Mouse (Mus musculus): ENCODE measurements around the gene Slc25a27. TPM values are rescaled to one million over a fixed set of nuclear protein-coding genes. Genes with fewer than 3 reads are reported as not detected.
A peak's percentile ranks its signal among the peaks of the same experiment; 100 is the strongest.

Gene Slc25a27
- 4.4 and 6.0 TPM in 2 replicates for polyA plus RNA-seq (2014; fragmentation: Nextera tagmentation; extraction: Ambion mirVana)

DNA sequence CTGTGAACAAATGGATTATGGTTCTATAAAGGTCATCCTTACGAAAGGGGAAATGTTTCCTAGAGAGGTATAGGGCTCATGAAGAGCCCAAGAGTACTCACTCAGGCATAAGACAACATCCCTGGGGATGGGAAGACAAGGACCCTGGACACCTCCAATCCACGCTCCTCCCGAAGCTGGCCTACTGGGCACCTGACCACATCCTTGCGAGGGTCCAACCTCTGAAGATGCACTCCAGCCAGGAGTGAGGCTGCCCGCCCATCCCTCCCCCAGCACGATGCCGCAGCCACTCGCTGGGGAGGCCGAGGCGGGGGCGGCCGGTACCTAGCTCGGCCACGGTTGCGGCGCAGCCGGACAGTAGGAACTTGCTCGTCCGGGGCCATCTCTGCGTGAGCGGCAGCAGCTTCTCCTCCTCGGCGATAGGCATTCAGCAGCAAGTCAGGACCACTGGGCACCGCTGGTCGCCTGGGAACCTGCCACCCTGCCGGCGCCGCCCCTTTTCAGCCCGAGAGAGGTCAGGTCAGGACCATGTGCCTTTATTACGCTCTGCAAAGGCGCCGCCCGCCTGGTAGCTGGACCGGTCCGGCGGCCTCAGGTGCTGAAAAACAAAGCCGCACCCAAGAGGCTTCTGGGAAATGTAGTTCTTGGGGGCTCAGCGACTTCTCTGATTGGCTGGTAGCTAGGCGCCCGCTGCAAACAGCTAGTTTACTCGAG is at the start of gene Slc25a27:
TSS of gene Slc25a27 (minus strand) at position 639 of the 714 bp plus-strand sequence.
- DNase-seq (ENCODE audit: low spot score): peak; percentile 84
- Histone ChIP-seq H3K9ac (ENCODE audit: low read depth, low read length) (peak within 1 kb of the TSS; percentile 73), H3K27me3 (replicated peaks; ENCODE audit: control insufficient read depth, insufficient read depth, low read length) (no peaks in the 10 kb centered on the region; the same call in 1 of the 2 replicates), H3K36me3 (ENCODE audit: control insufficient read depth, insufficient read depth, low read length) (no peaks in the 10 kb centered on the region), H3K4me3 (ENCODE audit: low read depth, low read length) (peak within 1 kb of the TSS; percentile 77), H3K4me2 (peak within 1 kb of the TSS; percentile 96), H3K27ac (ENCODE audit: low read depth, low read length) (no peak within 1 kb of the TSS), H3K4me1 (replicated peaks; ENCODE audit: control insufficient read depth, insufficient read depth, low read length) (0 out of 2 replicates have a peak, but pooled peaks cover 4% of the 10 kb centered on the region), H3K9me3 (ENCODE audit: control insufficient read depth, low read length) (no peaks in the 10 kb centered on the region)
- 2% methylated on average over 41 of the region's 41 CpGs for WGBS
- ATAC-seq (replicated peaks; ENCODE audit: low FRiP score): peak; percentile 94

DNA sequence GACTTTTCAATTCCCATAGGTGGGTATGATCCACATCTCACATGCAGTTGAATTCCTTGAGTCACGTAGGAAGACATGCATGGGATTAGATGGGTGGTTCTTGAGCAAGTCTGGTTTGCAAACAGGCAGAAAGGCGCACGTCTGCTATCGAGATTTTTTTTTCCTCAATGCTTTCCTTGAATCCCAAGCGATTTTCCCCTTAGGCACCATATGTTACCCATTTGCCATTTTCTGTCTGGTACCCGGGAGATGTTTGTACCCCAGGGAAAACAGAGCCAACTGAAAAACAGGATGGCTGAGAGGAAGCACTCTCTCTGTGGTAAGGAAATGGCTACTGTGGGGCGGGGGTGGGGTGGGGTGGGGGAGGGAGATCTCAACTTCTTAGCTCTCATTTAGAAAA is 49.6 kb upstream of the Slc25a27 start:
- no peak overlapping the region for H3K27ac ChIP-seq (ENCODE audit: low read depth, low read length)
- WGBS: 64% methylated on average over 7 of the region's 7 CpGs
- DNase-seq (ENCODE audit: low spot score) (no peak), ATAC-seq (replicated peaks; ENCODE audit: low FRiP score) (no peak)
- no peaks in the 10 kb centered on the region for H3K4me1 ChIP-seq (replicated peaks; ENCODE audit: control insufficient read depth, insufficient read depth, low read length)
- H3K36me3 ChIP-seq (ENCODE audit: control insufficient read depth, insufficient read depth, low read length): no peaks in the 10 kb centered on the region
- H3K27me3 ChIP-seq (replicated peaks; ENCODE audit: control insufficient read depth, insufficient read depth, low read length): no peaks in the 10 kb centered on the region
- H3K4me3 ChIP-seq (ENCODE audit: low read depth, low read length): no peak overlapping the region
- H3K9me3 ChIP-seq (ENCODE audit: control insufficient read depth, low read length): no peaks in the 10 kb centered on the region
- H3K4me2 ChIP-seq: no peak overlapping the region
- H3K9ac ChIP-seq (ENCODE audit: low read depth, low read length): no peak overlapping the region

DNA sequence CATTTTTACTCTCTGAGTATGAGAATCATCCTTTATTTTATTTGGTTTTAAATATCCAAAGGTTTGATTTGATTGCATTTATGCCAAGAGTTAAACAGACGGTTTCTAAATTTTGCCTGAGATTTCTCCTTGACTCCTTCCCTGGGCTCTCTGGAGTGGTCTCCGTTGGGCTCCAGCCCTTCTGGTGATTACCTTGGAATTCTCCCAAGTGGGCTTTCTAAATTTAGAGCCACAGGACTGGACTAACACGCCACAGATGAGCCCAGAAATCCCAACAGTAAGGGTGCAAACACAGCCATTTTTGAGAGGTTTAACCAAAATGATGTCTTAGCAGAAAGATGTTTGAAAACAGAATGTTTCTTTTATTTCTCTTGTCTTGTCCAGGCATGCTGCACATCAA is 47.2 kb upstream of the Slc25a27 start:
- ATAC-seq (replicated peaks; ENCODE audit: low FRiP score) (no peak), DNase-seq (ENCODE audit: low spot score) (no peak)
- no peaks in the 10 kb centered on the region for H3K9me3 ChIP-seq (ENCODE audit: control insufficient read depth, low read length)
- no peak overlapping the region for H3K4me3 ChIP-seq (ENCODE audit: low read depth, low read length)
- no peaks in the 10 kb centered on the region for H3K27me3 ChIP-seq (replicated peaks; ENCODE audit: control insufficient read depth, insufficient read depth, low read length)
- no peak overlapping the region for H3K4me2 ChIP-seq
- H3K9ac ChIP-seq (ENCODE audit: low read depth, low read length): no peak overlapping the region
- H3K27ac ChIP-seq (ENCODE audit: low read depth, low read length): no peak overlapping the region
- H3K4me1 ChIP-seq (replicated peaks; ENCODE audit: control insufficient read depth, insufficient read depth, low read length): no peaks in the 10 kb centered on the region
- 72% methylated on average over 3 of the region's 3 CpGs for WGBS
- H3K36me3 ChIP-seq (ENCODE audit: control insufficient read depth, insufficient read depth, low read length): no peaks in the 10 kb centered on the region

DNA sequence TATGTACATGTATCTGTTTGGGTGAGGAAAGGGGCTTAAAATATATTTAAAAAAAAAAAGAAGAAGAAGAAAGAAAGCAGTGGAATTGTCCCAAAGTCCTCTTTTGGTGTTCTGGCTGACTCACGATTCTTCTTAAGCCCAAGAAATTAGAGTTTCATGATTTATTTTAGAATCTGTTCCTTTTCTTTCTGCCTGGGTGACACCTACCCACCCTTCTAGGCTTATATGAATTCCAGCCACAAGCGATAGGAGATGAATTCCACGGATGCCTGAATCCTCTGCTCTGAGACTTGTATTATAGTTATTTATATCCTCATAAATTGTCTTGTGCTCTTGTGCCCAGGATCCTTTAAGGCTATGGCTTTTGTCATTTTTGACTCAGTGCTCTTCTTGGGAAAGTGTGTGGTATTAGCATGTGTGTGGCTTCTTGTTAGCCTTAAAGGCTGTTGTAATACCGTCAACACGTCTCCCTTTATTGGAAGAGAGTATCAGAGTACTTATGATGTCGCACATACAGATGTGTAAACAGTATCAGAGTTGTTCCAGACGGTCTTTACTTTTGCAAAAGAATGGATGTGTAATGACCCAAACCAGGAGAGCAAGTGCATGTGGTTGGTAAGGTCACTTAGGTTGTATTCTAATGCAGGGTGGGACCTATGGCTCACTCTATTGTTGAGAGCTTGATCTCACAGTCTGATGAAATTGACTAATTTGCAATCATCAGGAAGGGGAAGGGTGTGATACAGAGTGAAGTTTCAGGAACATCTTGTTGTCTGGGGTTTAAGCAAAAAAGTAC is 44.7 kb upstream of the Slc25a27 start:
- Histone ChIP-seq H3K27ac (ENCODE audit: low read depth, low read length) (no peak overlapping the region), H3K9me3 (ENCODE audit: control insufficient read depth, low read length) (no peaks in the 10 kb centered on the region), H3K9ac (ENCODE audit: low read depth, low read length) (no peak overlapping the region), H3K4me1 (replicated peaks; ENCODE audit: control insufficient read depth, insufficient read depth, low read length) (no peaks in the 10 kb centered on the region), H3K27me3 (replicated peaks; ENCODE audit: control insufficient read depth, insufficient read depth, low read length) (no peaks in the 10 kb centered on the region), H3K4me3 (ENCODE audit: low read depth, low read length) (no peak overlapping the region), H3K4me2 (no peak overlapping the region), H3K36me3 (ENCODE audit: control insufficient read depth, insufficient read depth, low read length) (no peaks in the 10 kb centered on the region)
- no peak for DNase-seq (ENCODE audit: low spot score)
- 82% methylated on average over 7 of the region's 7 CpGs for WGBS
- ATAC-seq (replicated peaks; ENCODE audit: low FRiP score): no peak

DNA sequence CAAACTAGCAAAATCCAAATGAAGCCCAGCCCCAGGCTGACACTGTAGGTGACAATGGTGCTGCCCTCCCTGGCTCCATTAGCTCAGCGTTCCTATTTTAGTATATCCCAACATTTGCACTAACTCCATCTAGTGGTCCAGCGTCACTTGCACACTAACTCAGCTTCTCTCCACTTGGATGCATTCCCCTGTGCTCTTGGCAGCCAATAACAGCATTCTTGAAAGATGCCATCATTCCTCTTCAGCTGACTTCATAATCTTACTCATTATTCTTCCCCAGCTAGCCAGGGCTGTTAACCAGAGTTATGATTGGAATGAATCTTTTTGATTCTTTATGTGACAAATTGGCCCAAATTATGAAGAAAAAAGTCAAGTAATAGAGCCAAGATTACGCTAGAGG is 40.2 kb upstream of the Slc25a27 start:
- no peak for DNase-seq (ENCODE audit: low spot score)
- Histone ChIP-seq H3K4me2 (no peak overlapping the region), H3K4me1 (replicated peaks; ENCODE audit: control insufficient read depth, insufficient read depth, low read length) (no peaks in the 10 kb centered on the region), H3K4me3 (ENCODE audit: low read depth, low read length) (no peak overlapping the region), H3K9me3 (ENCODE audit: control insufficient read depth, low read length) (no peaks in the 10 kb centered on the region), H3K9ac (ENCODE audit: low read depth, low read length) (no peak overlapping the region), H3K27ac (ENCODE audit: low read depth, low read length) (no peak overlapping the region), H3K27me3 (replicated peaks; ENCODE audit: control insufficient read depth, insufficient read depth, low read length) (no peaks in the 10 kb centered on the region), H3K36me3 (ENCODE audit: control insufficient read depth, insufficient read depth, low read length) (no peaks in the 10 kb centered on the region)
- no peak for ATAC-seq (replicated peaks; ENCODE audit: low FRiP score)
- WGBS: 79% methylated on average over 3 of the region's 3 CpGs

- H3K4me2 ChIP-seq: no peak overlapping the region
- no peaks in the 10 kb centered on the region for H3K4me1 ChIP-seq (replicated peaks; ENCODE audit: control insufficient read depth, insufficient read depth, low read length)
- DNase-seq (ENCODE audit: low spot score) (no peak), ATAC-seq (replicated peaks; ENCODE audit: low FRiP score) (no peak)
- H3K9ac ChIP-seq (ENCODE audit: low read depth, low read length): no peak overlapping the region
- no peak overlapping the region for H3K27ac ChIP-seq (ENCODE audit: low read depth, low read length)
- no peak overlapping the region for H3K4me3 ChIP-seq (ENCODE audit: low read depth, low read length)
- no peaks in the 10 kb centered on the region for H3K9me3 ChIP-seq (ENCODE audit: control insufficient read depth, low read length)
- 78% methylated on average over 3 of the region's 3 CpGs for whole genome bisulfite sequencing
- no peaks in the 10 kb centered on the region for H3K36me3 ChIP-seq (ENCODE audit: control insufficient read depth, insufficient read depth, low read length)
- H3K27me3 ChIP-seq (replicated peaks; ENCODE audit: control insufficient read depth, insufficient read depth, low read length): no peaks in the 10 kb centered on the region
These were observed 39.7 kb upstream of the Slc25a27 start for GRCm38 (mm10) chr17:43706749-43707148.

GRCm38 (mm10) chr17:43704216-43704930 is 37.4 kb upstream of the Slc25a27 start:
- no peak overlapping the region for H3K27ac ChIP-seq (ENCODE audit: low read depth, low read length)
- 83% methylated on average over 12 of the region's 12 CpGs for WGBS

GRCm38 (mm10) chr17:43701060-43701459 is 34.0 kb upstream of the Slc25a27 start:
- H3K4me2 ChIP-seq: no peak overlapping the region
- H3K27ac ChIP-seq (ENCODE audit: low read depth, low read length): no peak overlapping the region
- 69% methylated on average over 6 of the region's 6 CpGs for WGBS
- H3K9ac ChIP-seq (ENCODE audit: low read depth, low read length): no peak overlapping the region
- no peak for ATAC-seq (replicated peaks; ENCODE audit: low FRiP score)
- H3K4me3 ChIP-seq (ENCODE audit: low read depth, low read length): no peak overlapping the region
- peak; percentile 34 for DNase-seq (ENCODE audit: low spot score)
- H3K27me3 ChIP-seq (replicated peaks; ENCODE audit: control insufficient read depth, insufficient read depth, low read length): no peaks in the 10 kb centered on the region
- H3K4me1 ChIP-seq (replicated peaks; ENCODE audit: control insufficient read depth, insufficient read depth, low read length): no peaks in the 10 kb centered on the region
- no peaks in the 10 kb centered on the region for H3K36me3 ChIP-seq (ENCODE audit: control insufficient read depth, insufficient read depth, low read length)
- no peaks in the 10 kb centered on the region for H3K9me3 ChIP-seq (ENCODE audit: control insufficient read depth, low read length)

More at GRCm38 (mm10) chr17:43704216-43704930, 37.4 kb upstream of the Slc25a27 start:
- Histone ChIP-seq H3K9ac (ENCODE audit: low read depth, low read length) (no peak overlapping the region), H3K9me3 (ENCODE audit: control insufficient read depth, low read length) (no peaks in the 10 kb centered on the region), H3K4me1 (replicated peaks; ENCODE audit: control insufficient read depth, insufficient read depth, low read length) (no peaks in the 10 kb centered on the region), H3K4me2 (no peak overlapping the region), H3K4me3 (ENCODE audit: low read depth, low read length) (no peak overlapping the region), H3K27me3 (replicated peaks; ENCODE audit: control insufficient read depth, insufficient read depth, low read length) (no peaks in the 10 kb centered on the region), H3K36me3 (ENCODE audit: control insufficient read depth, insufficient read depth, low read length) (no peaks in the 10 kb centered on the region)
- no peak for ATAC-seq (replicated peaks; ENCODE audit: low FRiP score)
- DNase-seq (ENCODE audit: low spot score): no peak

All from liver, embryonic 11.5 days (tissue).